Mouse (Mus musculus) liver, embryonic 14.5 days (tissue): Measurements from ENCODE around the gene Zfp648. TPM values are rescaled to one million over a fixed set of nuclear protein-coding genes. Genes with fewer than 3 reads are reported as not detected.

Experiments used
- ATAC-seq: fragments of 200-750 bp; cut with Nextera tagmentation; 2 replicates; pipeline ENCODE4 v1.8.0; 2017; ENCODE audit warnings: moderate number of reproducible peaks, mild to moderate bottlenecking, moderate library complexity; ENCODE audit not compliant: insufficient read depth
- DNase-seq, 3 experiments: peaks; one replicate each; pipeline ENCODE4 v3.0.0-alpha.2; 2012 to 2013; ENCODE audit warnings: low read depth in 3 of 3, low spot score in 3 of 3
- H3K27ac ChIP-seq: fragments of 300-500 bp; sonication (generic); 2 replicates; pipeline ENCODE4 v1.5.1; 2014; ENCODE audit warnings: moderate library complexity, mild to moderate bottlenecking, control low read depth, inconsistent platforms
- H3K27me3 ChIP-seq: fragments of 300-500 bp; sonication (generic); 2 replicates; pipeline ENCODE4 v1.6.1; 2014; ENCODE audit warnings: mild to moderate bottlenecking, low read length, moderate library complexity; ENCODE audit not compliant: control insufficient read depth, insufficient read depth
- H3K36me3 ChIP-seq: fragments of 300-500 bp; sonication (generic); replicated peaks from 2 replicates; pipeline ENCODE4 v1.6.1; 2014; ENCODE audit warnings: low read depth; ENCODE audit not compliant: control insufficient read depth, insufficient read depth
- H3K4me1 ChIP-seq, 2 experiments: fragments of 200-500 bp in 1 of 2; fragments of 300-500 bp in 1 of 2; sonication (generic) in 1 of 2; replicated peaks; 2 replicates each; pipeline ENCODE4 v1.6.1; 2012 to 2014; ENCODE audit warnings: antibody characterized with exemption in 1 of 2, inconsistent platforms in 1 of 2, low read length in 1 of 2; ENCODE audit not compliant: control insufficient read depth in 2 of 2, insufficient read depth in 2 of 2
- H3K4me2 ChIP-seq: fragments of 300-500 bp; sonication (generic); 2 replicates; pipeline ENCODE4 v1.6.1; 2014; ENCODE audit warnings: low read depth, mild to moderate bottlenecking, control low read depth, moderate library complexity
- H3K4me3 ChIP-seq, 2 experiments: fragments of 200-500 bp in 1 of 2; fragments of 300-500 bp in 1 of 2; sonication (generic) in 1 of 2; 2 replicates each; pipeline ENCODE4 v1.5.1; 2012 to 2014; ENCODE audit warnings: low read depth in 2 of 2, low read length in 2 of 2, mild to moderate bottlenecking in 2 of 2, control low read depth in 1 of 2, inconsistent platforms in 1 of 2, moderate library complexity in 1 of 2; ENCODE audit not compliant: insufficient read depth in 1 of 2
- H3K9ac ChIP-seq: fragments of 300-500 bp; sonication (generic); replicated peaks from 2 replicates; pipeline ENCODE4 v1.6.1; 2014; ENCODE audit warnings: mild to moderate bottlenecking, control low read depth, moderate library complexity
- H3K9me3 ChIP-seq: fragments of 300-500 bp; sonication (generic); 2 replicates; pipeline ENCODE4 v1.6.1; 2016; ENCODE audit warnings: low read length, mixed read lengths; ENCODE audit not compliant: control insufficient read depth
- CTCF ChIP-seq: IDR thresholded peaks from 2 replicates; pipeline ENCODE4 v1.5.1; 2016; ENCODE audit warnings: antibody characterized with exemption, low read depth, control low read depth
- EP300 ChIP-seq: IDR thresholded peaks from 2 replicates; pipeline ENCODE4 v1.6.1; 2016; ENCODE audit warnings: antibody characterized with exemption, low read depth
- WGBS: fragments of 180-500 bp; shearing (Covaris S2); extraction: QIAGEN DNeasy Blood & Tissue Kit; methylation state at CpG from one replicate; pipeline ENCODE4 v1.1.7; 2014; ENCODE audit not compliant: insufficient replicate concordance; 5-methylcytosine and 5-hydroxymethylcytosine counted together
- polyA plus RNA-seq, 2 experiments: library from polyadenylated mRNA; depleted of rRNA in 1 of 2; stranded (reverse) in 1 of 2; unstranded in 1 of 2; fragments of >200 nt; fragmentation: Nextera tagmentation in 1 of 2; extraction: Ambion mirVana in 1 of 2; gene quantifications; 2 replicates each; pipeline versions ENCODE4 v1.2.1 to v1.2.3; 2012 to 2014

Zfp648 gene
- polyA plus RNA-seq (2012; rRNA removed), result 0.02 TPM in 1 of 2 replicates, not detected in the other
- not detected in 2 replicates for polyA plus RNA-seq (2014; fragmentation: Nextera tagmentation; extraction: Ambion mirVana)

DNA sequence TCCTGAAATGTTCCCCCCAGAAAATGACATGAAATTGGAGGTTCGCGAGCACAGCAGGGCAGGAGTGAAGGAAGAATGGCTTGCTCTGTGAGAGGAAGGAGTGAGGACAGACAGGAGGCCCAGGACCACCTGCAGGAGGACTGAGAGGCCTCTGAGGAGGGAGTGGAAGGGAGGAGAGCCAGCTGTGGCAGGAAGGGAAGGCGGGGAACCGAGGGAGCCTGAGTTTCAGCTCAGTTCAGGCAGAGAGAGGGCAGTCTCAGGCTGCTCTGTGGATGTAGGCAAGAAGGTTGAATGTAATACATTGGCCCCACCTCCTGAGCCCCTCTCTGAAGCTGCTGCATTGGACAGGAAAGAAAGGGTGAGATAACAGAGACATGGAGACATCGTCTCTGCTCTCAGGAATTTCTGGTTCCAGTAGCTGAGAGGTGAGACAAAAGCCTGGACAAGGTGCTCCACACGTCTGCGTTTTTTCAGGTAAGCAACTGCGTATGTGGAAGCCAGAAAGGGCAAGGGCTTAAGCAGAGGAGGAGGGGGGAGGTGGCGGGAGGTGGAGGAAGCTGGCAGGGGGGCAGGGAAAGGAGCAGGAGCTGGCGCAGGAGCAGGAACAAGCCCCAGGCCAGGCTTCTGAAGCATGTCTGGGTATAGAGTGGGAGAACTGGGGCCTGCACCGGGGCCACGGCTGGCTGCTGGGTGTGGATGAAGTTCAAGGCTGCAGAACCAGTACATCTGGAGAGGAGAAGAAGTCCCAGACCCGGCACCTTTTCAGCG is at the start of gene Zfp648:
Gene Zfp648, plus strand, starts transcription at position 233 of the 768 bp plus-strand sequence.
- Histone ChIP-seq H3K4me1 (no peaks in the 10 kb centered on the region), H3K9me3 (no peaks in the 10 kb centered on the region), H3K4me2 (no peak within 1 kb of the TSS), H3K9ac (no peak within 1 kb of the TSS), H3K4me3 (no peak within 1 kb of the TSS), H3K27me3 (peaks cover 15% of the 10 kb centered on the region), H3K36me3 (no peaks in the 10 kb centered on the region), H3K27ac (no peak within 1 kb of the TSS)
- WGBS, result 33% methylated on average over 14 of the region's 14 CpGs
- no peak for DNase-seq
- TF ChIP-seq EP300 (no peak), CTCF (no peak)
- ATAC-seq, result no peak

- no peaks in the 10 kb centered on the region for H3K27me3 ChIP-seq
- no peak for DNase-seq
- 50% methylated on average over 1 of the region's 1 CpGs for WGBS
Observed at GRCm38 (mm10) chr1:154152539-154152938, 48.4 kb upstream of the Zfp648 start.

DNA sequence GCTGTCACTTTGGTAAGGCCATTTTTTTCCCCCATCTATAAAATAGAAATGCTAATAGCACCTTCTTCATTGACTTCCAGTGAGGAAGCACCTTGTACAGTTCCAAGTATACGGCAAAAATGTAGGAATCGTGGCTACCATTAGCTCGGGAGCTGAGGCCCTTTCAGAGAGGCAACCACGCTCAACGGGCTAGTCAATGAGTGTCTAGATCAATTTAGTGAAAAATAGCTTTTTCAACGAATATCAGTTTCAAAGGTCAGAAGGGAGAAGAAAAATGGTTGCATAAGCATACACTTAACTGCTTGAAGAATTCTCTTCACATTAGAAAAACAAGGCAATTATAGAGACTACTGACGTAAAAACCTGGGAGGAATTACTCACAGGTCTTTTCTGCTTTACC is 47.2 kb upstream of the Zfp648 start:
- WGBS, result 70% methylated on average over 7 of the region's 7 CpGs
- Histone ChIP-seq H3K4me1 (peaks cover 0 to 5% of the 10 kb centered on the region in 2 experiments; a peak in 2 of 4 replicates), H3K36me3 (no peaks in the 10 kb centered on the region), H3K9me3 (no peaks in the 10 kb centered on the region), H3K27ac (no peak overlapping the region), H3K9ac (no peak overlapping the region), H3K27me3 (no peaks in the 10 kb centered on the region), H3K4me2 (no peak overlapping the region), H3K4me3 (no peak overlapping the region)
- TF ChIP-seq CTCF, result no peak
- no peak for ATAC-seq
- no peak for DNase-seq

More at GRCm38 (mm10) chr1:154152539-154152938, 48.4 kb upstream of the Zfp648 start:
- Histone ChIP-seq H3K36me3 (no peaks in the 10 kb centered on the region), H3K4me3 (no peak overlapping the region), H3K9me3 (no peaks in the 10 kb centered on the region), H3K4me2 (no peak overlapping the region), H3K9ac (no peak overlapping the region), H3K4me1 (peaks cover 0 to 7% of the 10 kb centered on the region in 2 experiments; a peak in 2 of 4 replicates), H3K27ac (no peak overlapping the region)
- ATAC-seq, result no peak
- TF ChIP-seq EP300 (no peak), CTCF (peak; percentile 19; the same call in 1 of the 2 replicates)

GRCm38 (mm10) chr1:154156177-154157062 is 44.6 kb upstream of the Zfp648 start:
- no peak for ATAC-seq
- Histone ChIP-seq H3K4me2 (no peak overlapping the region), H3K4me1 (peaks cover 0 to 3% of the 10 kb centered on the region in 2 experiments; a peak in 1 of 4 replicates), H3K9me3 (no peaks in the 10 kb centered on the region), H3K27ac (no peak overlapping the region), H3K36me3 (no peaks in the 10 kb centered on the region), H3K27me3 (no peaks in the 10 kb centered on the region), H3K4me3 (no peak overlapping the region), H3K9ac (no peak overlapping the region)
- WGBS, result 52% methylated on average over 14 of the region's 14 CpGs
- TF ChIP-seq CTCF (no peak), EP300 (no peak)
- DNase-seq, result no peak

- Histone ChIP-seq H3K4me3 (no peak overlapping the region), H3K4me1 (peaks cover 0 to 3% of the 10 kb centered on the region in 2 experiments; a peak in 1 of 4 replicates), H3K4me2 (no peak overlapping the region), H3K36me3 (no peaks in the 10 kb centered on the region), H3K9ac (no peak overlapping the region), H3K9me3 (no peaks in the 10 kb centered on the region), H3K27ac (no peak overlapping the region), H3K27me3 (no peaks in the 10 kb centered on the region)
- no peak for ATAC-seq
- TF ChIP-seq EP300 (no peak), CTCF (no peak)
- DNase-seq, result no peak
- 45% methylated on average over 4 of the region's 4 CpGs for WGBS
Observed at GRCm38 (mm10) chr1:154157131-154157530, 43.9 kb upstream of the Zfp648 start.
